Mouse (Mus musculus): ENCODE results near the gene Eml6. TPM values are rescaled to one million over a fixed set of nuclear protein-coding genes. Genes with fewer than 3 reads are reported as not detected.
"Not testable (repeated sequence)": the region's sequence is repeated elsewhere in the genome, so short reads cannot be mapped to it uniquely, and the experiment has no call there.

Gene Eml6
- polyA plus RNA-seq, 1 experiment from 2014 or later, result 3.6 TPM

DNA sequence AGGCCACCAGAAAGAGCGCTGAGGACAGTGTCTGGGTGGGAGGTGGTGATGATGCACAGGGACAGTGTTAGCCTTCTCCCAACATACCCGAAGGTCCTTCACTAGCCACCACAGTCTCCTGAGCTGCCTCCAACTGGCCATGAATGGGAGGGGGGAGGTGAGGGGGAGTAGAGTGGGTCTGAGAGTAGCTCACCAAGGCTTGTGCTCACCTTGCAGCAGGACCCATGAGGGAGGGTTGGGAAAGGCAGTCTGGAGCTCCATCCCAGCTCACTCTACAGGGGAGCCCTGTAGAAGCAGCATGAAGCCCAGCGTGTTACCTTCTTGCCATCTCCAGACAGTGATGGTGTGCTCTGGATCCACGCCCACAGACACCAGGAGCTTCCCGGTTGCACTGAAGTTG is 267.2 kb downstream of the Eml6 start:
- no peak overlapping the region for H3K4me3 ChIP-seq
- no peaks in the 10 kb centered on the region for H3K9me3 ChIP-seq
- H3K36me3 ChIP-seq, result no peaks in the 10 kb centered on the region
- no peak for ATAC-seq (replicated peaks)
- no peak overlapping the region for H3K9ac ChIP-seq (replicated peaks)
- H3K27me3 ChIP-seq, result no peaks in the 10 kb centered on the region
- H3K4me2 ChIP-seq (replicated peaks), result no peak overlapping the region
- no peaks in the 10 kb centered on the region for H3K4me1 ChIP-seq
- WGBS, result 90% methylated on average over 5 of the region's 5 CpGs
- H3K27ac ChIP-seq (replicated peaks), result no peak overlapping the region

- not testable (repeated sequence) for ATAC-seq (replicated peaks); H3K4me1 ChIP-seq; H3K4me2 ChIP-seq (replicated peaks); H3K36me3 ChIP-seq; H3K4me3 ChIP-seq; H3K27me3 ChIP-seq; H3K27ac ChIP-seq (replicated peaks); H3K9ac ChIP-seq (replicated peaks); H3K9me3 ChIP-seq
- 98% methylated on average over 5 of the region's 5 CpGs for WGBS
These were observed 269.8 kb downstream of the Eml6 start for GRCm38 (mm10) chr11:29756007-29756406.

GRCm38 (mm10) chr11:29751648-29752611 is 273.9 kb downstream of the Eml6 start:
- WGBS, result 91% methylated on average over 14 of the region's 14 CpGs
- 0 out of 2 replicates have a peak, but pooled peaks cover 4% of the 10 kb centered on the region for H3K4me1 ChIP-seq
- no peak for ATAC-seq (replicated peaks)
- no peaks in the 10 kb centered on the region for H3K27me3 ChIP-seq
- H3K4me2 ChIP-seq (replicated peaks), result no peak overlapping the region
- no peak overlapping the region for H3K9ac ChIP-seq (replicated peaks)
- no peak overlapping the region for H3K4me3 ChIP-seq
- no peak overlapping the region for H3K27ac ChIP-seq (replicated peaks)
- H3K9me3 ChIP-seq, result no peaks in the 10 kb centered on the region
- H3K36me3 ChIP-seq, result peaks cover 17% of the 10 kb centered on the region; the same call in 1 of the 2 replicates

GRCm38 (mm10) chr11:29751013-29751412 is 274.8 kb downstream of the Eml6 start:
- no peaks in the 10 kb centered on the region for H3K9me3 ChIP-seq
- H3K9ac ChIP-seq (replicated peaks), result no peak overlapping the region
- H3K27ac ChIP-seq (replicated peaks), result no peak overlapping the region
- H3K36me3 ChIP-seq, result peaks cover 26% of the 10 kb centered on the region
- 94% methylated on average over 2 of the region's 2 CpGs for WGBS
- no peak for ATAC-seq (replicated peaks)
- no peak overlapping the region for H3K4me2 ChIP-seq (replicated peaks)
- no peaks in the 10 kb centered on the region for H3K27me3 ChIP-seq
- no peak overlapping the region for H3K4me3 ChIP-seq
- H3K4me1 ChIP-seq, result 0 out of 2 replicates have a peak, but pooled peaks cover 4% of the 10 kb centered on the region

- Histone ChIP-seq H3K27me3 (no peaks in the 10 kb centered on the region), H3K9ac (replicated peaks) (no peak overlapping the region), H3K4me2 (replicated peaks) (no peak overlapping the region), H3K36me3 (peaks cover 30% of the 10 kb centered on the region), H3K9me3 (no peaks in the 10 kb centered on the region), H3K4me1 (0 out of 2 replicates have a peak, but pooled peaks cover 4% of the 10 kb centered on the region), H3K27ac (replicated peaks) (no peak overlapping the region), H3K4me3 (no peak overlapping the region)
- WGBS, result 100% methylated on average over 1 of the region's 1 CpGs
- ATAC-seq (replicated peaks), result no peak
These were observed 276.4 kb downstream of the Eml6 start for GRCm38 (mm10) chr11:29749468-29749829.

DNA sequence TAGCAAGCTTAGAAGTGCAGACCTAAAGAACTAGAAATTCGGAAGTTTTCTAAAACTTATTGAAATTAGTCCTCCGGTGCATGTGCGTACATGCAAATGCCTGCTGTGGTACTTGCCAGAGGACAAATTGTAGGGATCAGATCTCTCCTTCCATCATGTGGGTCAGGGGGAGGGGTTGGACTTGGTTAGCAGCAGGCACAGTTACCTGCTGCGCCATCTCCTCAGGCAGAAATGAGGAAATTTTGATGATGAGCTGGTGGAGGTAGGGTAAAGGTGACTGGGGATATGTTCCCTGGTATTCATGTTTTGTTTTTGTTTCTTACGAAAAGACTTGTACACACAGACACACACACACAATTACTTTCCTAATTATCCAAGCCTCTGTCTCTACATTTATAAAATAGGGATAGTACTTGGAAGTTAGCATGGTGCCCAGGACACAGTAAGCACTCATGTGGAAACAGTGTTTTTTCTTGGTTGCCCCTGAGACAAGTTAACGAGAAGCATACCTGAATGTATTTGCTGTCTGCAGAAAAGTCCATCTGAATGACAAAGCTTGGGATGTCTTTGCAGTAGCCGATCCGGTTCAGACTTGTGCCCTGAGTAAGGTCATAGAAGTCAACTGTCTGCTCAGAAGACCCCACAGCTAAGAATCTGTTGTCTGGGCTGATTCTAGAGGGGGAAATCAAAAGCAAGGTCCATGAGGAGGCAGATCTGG is 276.9 kb downstream of the Eml6 start:
- Histone ChIP-seq H3K9ac (replicated peaks) (no peak overlapping the region), H3K27ac (replicated peaks) (no peak overlapping the region), H3K4me2 (replicated peaks) (no peak overlapping the region), H3K4me1 (0 out of 2 replicates have a peak, but pooled peaks cover 4% of the 10 kb centered on the region), H3K9me3 (no peaks in the 10 kb centered on the region), H3K4me3 (no peak overlapping the region), H3K36me3 (peaks cover 34% of the 10 kb centered on the region), H3K27me3 (no peaks in the 10 kb centered on the region)
- ATAC-seq (replicated peaks), result no peak
- 78% methylated on average over 8 of the region's 8 CpGs for WGBS

DNA sequence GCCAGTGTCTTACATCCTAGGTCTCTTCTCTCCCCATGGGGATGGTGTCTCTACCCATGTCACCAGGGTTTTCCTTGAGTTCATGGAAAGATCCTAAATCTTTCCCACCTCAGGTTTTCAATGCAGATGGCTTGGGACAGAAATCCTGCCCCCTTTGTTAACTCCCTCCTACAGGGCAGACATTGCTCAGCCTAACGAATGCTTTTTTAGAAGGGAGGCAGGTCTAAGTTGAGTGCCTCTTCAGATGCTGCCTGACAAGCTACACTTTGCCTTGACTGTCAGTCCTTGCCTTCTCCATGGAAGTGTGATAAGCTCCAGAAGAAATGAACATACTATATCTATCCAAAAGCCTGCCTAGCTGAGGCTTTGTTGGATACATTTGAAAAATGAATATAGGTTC is 278.0 kb downstream of the Eml6 start:
- H3K9ac ChIP-seq (replicated peaks), result no peak overlapping the region
- no peaks in the 10 kb centered on the region for H3K9me3 ChIP-seq
- H3K4me3 ChIP-seq, result no peak overlapping the region
- peaks cover 40% of the 10 kb centered on the region for H3K36me3 ChIP-seq
- H3K27me3 ChIP-seq, result no peaks in the 10 kb centered on the region
- no peak overlapping the region for H3K27ac ChIP-seq (replicated peaks)
- 71% methylated on average over 1 of the region's 1 CpGs for WGBS
- no peak overlapping the region for H3K4me2 ChIP-seq (replicated peaks)
- H3K4me1 ChIP-seq, result 0 out of 2 replicates have a peak, but pooled peaks cover 4% of the 10 kb centered on the region
- ATAC-seq (replicated peaks), result no peak

DNA sequence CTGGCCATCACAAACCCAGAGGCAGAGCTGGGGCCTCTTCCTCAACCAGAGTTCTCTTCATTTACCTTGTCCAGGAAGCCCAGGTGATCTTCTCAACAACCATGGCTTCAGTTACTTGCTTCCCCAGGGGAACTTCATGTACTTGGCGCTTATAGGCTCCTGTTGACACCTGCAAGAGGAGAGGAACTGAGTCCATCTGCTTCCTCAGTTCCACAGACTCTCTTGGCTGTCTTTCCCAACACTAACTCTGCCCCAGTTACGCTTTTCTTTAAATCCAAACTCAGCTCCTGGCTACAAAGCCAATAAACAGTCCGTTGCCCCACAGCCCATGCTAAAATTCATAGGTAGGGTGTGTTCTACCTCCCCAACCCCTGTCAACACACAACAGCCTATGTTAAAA is 278.5 kb downstream of the Eml6 start:
- WGBS, result 89% methylated on average over 3 of the region's 3 CpGs
- ATAC-seq (replicated peaks), result no peak
- Histone ChIP-seq H3K9me3 (no peaks in the 10 kb centered on the region), H3K4me1 (0 out of 2 replicates have a peak, but pooled peaks cover 4% of the 10 kb centered on the region), H3K4me2 (replicated peaks) (no peak overlapping the region), H3K36me3 (peaks cover 44% of the 10 kb centered on the region), H3K9ac (replicated peaks) (no peak overlapping the region), H3K27me3 (no peaks in the 10 kb centered on the region), H3K27ac (replicated peaks) (no peak overlapping the region), H3K4me3 (no peak overlapping the region)

DNA sequence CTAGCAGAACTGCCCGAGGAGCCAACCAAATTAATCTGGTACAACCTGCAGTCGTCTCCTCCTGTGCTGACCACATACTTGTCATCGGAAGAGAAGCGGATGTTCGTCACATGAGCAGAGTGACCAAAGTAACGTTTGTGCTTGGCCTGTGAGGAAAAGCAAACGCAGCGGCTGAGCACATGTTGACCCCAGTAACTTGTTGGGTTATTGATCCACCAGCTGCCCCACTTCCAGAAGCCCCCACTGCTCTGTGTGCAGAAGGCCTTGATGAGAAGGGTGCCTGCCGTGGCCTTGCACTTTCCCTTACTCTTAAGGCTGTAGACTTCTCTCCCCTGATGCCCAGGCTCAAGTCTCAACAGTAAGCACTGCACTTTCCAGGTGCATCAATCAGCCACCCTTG is 279.6 kb downstream of the Eml6 start:
- no peaks in the 10 kb centered on the region for H3K27me3 ChIP-seq
- peaks cover 50% of the 10 kb centered on the region for H3K36me3 ChIP-seq
- H3K4me3 ChIP-seq, result no peak overlapping the region
- H3K27ac ChIP-seq (replicated peaks), result no peak overlapping the region
- H3K4me1 ChIP-seq, result 0 out of 2 replicates have a peak, but pooled peaks cover 4% of the 10 kb centered on the region
- no peak overlapping the region for H3K9ac ChIP-seq (replicated peaks)
- no peak for ATAC-seq (replicated peaks)
- no peaks in the 10 kb centered on the region for H3K9me3 ChIP-seq
- 95% methylated on average over 9 of the region's 9 CpGs for WGBS
- no peak overlapping the region for H3K4me2 ChIP-seq (replicated peaks)

DNA sequence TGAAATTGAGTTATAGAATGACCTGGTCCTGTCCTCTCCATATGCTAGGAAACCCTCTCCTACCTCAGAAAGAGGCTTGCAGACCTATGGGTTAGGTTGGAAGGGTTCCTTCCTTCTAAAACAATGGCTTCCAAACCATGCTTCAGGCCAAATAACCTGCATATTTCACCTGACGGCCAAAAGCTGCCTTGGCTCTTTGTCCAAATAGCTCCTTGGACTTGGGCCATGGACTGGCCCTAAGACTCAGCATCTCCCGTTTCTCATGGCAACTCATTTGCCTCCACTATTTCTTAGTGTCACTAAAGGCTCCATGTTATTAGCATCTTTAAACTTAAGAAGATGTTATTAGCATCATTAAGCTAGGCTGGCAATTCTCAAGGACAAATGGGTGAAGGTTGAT is 280.3 kb downstream of the Eml6 start:
- Histone ChIP-seq H3K36me3 (peaks cover 52% of the 10 kb centered on the region), H3K9ac (replicated peaks) (no peak overlapping the region), H3K4me1 (0 out of 2 replicates have a peak, but pooled peaks cover 4% of the 10 kb centered on the region), H3K4me3 (no peak overlapping the region), H3K27ac (replicated peaks) (no peak overlapping the region), H3K9me3 (no peaks in the 10 kb centered on the region), H3K4me2 (replicated peaks) (no peak overlapping the region), H3K27me3 (no peaks in the 10 kb centered on the region)
- 71% methylated on average over 2 of the region's 2 CpGs for WGBS
- ATAC-seq (replicated peaks), result no peak

GRCm38 (mm10) chr11:29744760-29745430 is 280.9 kb downstream of the Eml6 start:
- Histone ChIP-seq H3K36me3 (peaks cover 55% of the 10 kb centered on the region), H3K9ac (replicated peaks) (no peak overlapping the region), H3K4me3 (no peak overlapping the region), H3K4me2 (replicated peaks) (no peak overlapping the region), H3K27me3 (no peaks in the 10 kb centered on the region), H3K27ac (replicated peaks) (no peak overlapping the region), H3K9me3 (no peaks in the 10 kb centered on the region), H3K4me1 (0 out of 2 replicates have a peak, but pooled peaks cover 4% of the 10 kb centered on the region)
- ATAC-seq (replicated peaks), result peak; percentile 21; the same call in 1 of the 2 replicates
- 73% methylated on average over 5 of the region's 5 CpGs for WGBS

DNA sequence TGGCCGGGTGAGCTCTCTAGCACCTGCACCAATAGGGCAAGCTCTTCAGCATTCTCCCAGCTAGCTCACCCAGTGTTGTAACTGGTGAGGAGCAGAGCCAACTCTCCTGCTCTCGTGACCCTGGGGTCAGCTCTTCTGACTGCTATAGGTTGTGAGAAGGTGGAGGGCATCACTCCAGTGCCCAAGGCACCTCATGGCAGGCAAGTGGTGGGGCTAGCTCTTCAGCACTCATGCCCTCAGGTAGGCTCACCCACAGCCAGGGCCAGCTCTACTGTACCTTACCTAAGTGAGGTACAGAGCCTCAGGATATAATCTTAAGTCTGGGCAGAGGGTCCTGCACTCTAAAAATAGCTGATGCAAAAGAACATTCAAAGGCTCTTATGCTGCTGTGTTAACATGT is 286.1 kb downstream of the Eml6 start:
- H3K27ac ChIP-seq (replicated peaks), result no peak overlapping the region
- WGBS, result 96% methylated on average over 2 of the region's 2 CpGs

More for the DNA sequence above, 286.1 kb downstream of the Eml6 start:
- H3K4me1 ChIP-seq, result no peaks in the 10 kb centered on the region
- no peaks in the 10 kb centered on the region for H3K9me3 ChIP-seq
- no peak overlapping the region for H3K4me2 ChIP-seq (replicated peaks)
- no peaks in the 10 kb centered on the region for H3K27me3 ChIP-seq
- H3K36me3 ChIP-seq, result peaks cover 44% of the 10 kb centered on the region
- H3K9ac ChIP-seq (replicated peaks), result no peak overlapping the region
- no peak overlapping the region for H3K4me3 ChIP-seq
- ATAC-seq (replicated peaks), result peak; percentile 24; the same call in 1 of the 2 replicates
